Mouse (Mus musculus) olfactory bulb, adult 2 months (tissue): Measurements from ENCODE around the gene Car15. TPM values are rescaled to one million over a fixed set of nuclear protein-coding genes. Genes with fewer than 3 reads are reported as not detected.

Experiments
- H3K27ac ChIP-seq: fragments of 200-500 bp; 2 replicates; pipeline ENCODE4 v1.5.1; 2012; ENCODE audit warnings: low read depth, low read length; ENCODE audit not compliant: insufficient read depth
- H3K4me1 ChIP-seq: fragments of 200-500 bp; 2 replicates; pipeline ENCODE4 v1.6.1; 2012; ENCODE audit warnings: low read length; ENCODE audit not compliant: control insufficient read depth, insufficient read depth
- H3K4me3 ChIP-seq: fragments of 200-500 bp; 2 replicates; pipeline ENCODE4 v1.5.1; 2012; ENCODE audit warnings: mild to moderate bottlenecking, low read depth, low read length, moderate library complexity; ENCODE audit not compliant: insufficient read depth
- CTCF ChIP-seq: fragments of 200-500 bp; IDR thresholded peaks from 2 replicates; pipeline ENCODE4 v1.5.1; 2012; ENCODE audit warnings: low read depth, mild to moderate bottlenecking, low read length, moderate library complexity; ENCODE audit not compliant: insufficient read depth
- POLR2A ChIP-seq: fragments of 200-500 bp; IDR thresholded peaks from 2 replicates; pipeline ENCODE4 v1.6.1; 2012; ENCODE audit warnings: mild to moderate bottlenecking, low read depth, low read length, moderate library complexity; ENCODE audit not compliant: insufficient read depth
- WGBS: fragments of 180-500 bp; shearing (Covaris S2); methylation state at CpG from one replicate; pipeline ENCODE4 v1.1.7; 2018; 5-methylcytosine and 5-hydroxymethylcytosine counted together
- polyA plus RNA-seq: library from polyadenylated mRNA; stranded (reverse); fragments of >200 nt; gene quantifications from 2 replicates; pipeline ENCODE4 v1.2.4, GENCODE M21; 2012; ENCODE audit warnings: low replicate concordance; ENCODE audit not compliant: missing spikeins, insufficient read depth, insufficient read length

Gene Car15
- polyA plus RNA-seq, 1 experiment, result not detected

DNA sequence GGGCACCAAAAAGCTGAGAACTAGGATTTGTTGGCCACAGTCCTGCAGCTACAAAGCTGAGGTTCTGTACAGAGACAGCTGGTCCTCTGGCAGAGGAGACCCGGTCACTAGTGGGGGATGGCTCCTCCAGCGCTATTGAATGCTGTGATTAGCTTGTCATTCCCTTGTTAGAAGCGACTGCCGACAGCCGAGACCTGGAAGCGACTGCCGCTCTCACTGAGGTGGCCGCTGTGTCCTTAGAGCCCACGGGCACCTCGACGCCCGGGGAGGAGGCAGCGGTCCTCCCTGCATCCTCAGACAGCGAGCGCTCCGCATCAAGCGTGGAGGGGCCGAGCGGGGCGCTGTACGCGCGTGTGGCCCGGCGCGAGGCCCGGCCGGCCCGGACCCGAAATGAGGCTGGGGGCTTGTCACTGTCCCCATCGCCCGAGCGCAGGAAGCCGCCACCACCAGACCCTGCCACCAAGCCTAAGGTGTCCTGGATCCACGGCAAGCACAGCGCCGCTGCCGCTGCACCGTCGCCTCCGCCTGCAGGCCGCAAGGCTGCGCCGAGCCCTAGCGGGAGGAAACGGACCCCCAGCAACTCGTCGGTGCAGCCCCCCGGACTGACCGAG is 31.5 kb downstream of the Car15 start:
- Histone ChIP-seq H3K27ac (peak overlapping the region; percentile 68), H3K4me1 (peaks cover 48% of the 10 kb centered on the region), H3K4me3 (peak overlapping the region; percentile 70)
- 2% methylated on average over 50 of the region's 50 CpGs for WGBS
- TF ChIP-seq CTCF, result no peak
- no peak for TF ChIP-seq POLR2A

DNA sequence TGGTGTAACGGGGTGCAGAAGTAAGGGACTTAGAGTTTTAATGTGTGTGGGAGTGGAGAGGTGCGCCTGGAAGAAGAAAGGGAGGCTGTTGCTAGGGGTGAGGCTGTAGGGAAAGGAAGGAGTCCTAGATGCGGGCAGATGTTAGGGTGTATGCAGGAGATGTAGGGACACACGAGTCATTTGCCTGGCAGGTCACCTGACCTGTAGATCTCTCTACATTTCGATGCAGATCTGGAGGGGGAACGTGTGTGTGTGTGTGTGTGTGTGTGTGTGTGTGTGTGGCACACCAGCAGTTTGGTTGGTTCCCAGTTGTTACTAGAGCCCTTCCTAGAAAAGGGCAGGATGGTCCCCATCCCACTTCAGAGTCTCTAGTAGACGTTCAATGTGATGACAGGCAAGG is 33.2 kb downstream of the Car15 start:
- Histone ChIP-seq H3K27ac (no peak overlapping the region), H3K4me3 (no peak overlapping the region), H3K4me1 (peaks cover 48% of the 10 kb centered on the region)
- 27% methylated on average over 7 of the region's 7 CpGs for WGBS
- TF ChIP-seq CTCF (no peak), POLR2A (no peak)

DNA sequence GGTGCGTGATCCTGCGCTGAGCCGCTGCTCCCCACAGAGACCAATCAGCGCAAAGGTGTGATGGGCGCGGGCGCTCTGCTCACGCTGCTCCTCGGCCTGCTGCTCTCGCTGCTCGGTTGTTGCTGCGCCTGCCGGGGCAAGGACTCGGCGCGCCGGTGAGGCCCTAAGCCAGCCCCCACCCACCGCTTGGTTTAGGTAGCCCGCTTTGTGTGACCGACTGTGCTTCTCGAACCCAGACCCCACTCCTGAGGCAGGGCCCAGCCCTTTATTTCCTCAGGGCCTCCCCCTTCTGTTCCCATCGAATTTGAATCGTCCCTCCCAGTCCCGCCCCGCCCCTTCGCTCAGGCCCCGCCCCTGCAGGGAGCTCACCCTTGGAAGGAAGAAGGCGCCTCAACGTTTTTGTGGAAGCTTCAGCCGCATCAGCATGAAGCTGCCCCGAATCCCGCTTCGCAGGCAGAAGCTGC is 33.7 kb downstream of the Car15 start:
- 6% methylated on average over 33 of the region's 33 CpGs for WGBS
- peaks cover 43% of the 10 kb centered on the region for H3K4me1 ChIP-seq
- H3K27ac ChIP-seq, result no peak overlapping the region
- peak overlapping the region; percentile 31 for H3K4me3 ChIP-seq
- TF ChIP-seq POLR2A (no peak), CTCF (no peak)

DNA sequence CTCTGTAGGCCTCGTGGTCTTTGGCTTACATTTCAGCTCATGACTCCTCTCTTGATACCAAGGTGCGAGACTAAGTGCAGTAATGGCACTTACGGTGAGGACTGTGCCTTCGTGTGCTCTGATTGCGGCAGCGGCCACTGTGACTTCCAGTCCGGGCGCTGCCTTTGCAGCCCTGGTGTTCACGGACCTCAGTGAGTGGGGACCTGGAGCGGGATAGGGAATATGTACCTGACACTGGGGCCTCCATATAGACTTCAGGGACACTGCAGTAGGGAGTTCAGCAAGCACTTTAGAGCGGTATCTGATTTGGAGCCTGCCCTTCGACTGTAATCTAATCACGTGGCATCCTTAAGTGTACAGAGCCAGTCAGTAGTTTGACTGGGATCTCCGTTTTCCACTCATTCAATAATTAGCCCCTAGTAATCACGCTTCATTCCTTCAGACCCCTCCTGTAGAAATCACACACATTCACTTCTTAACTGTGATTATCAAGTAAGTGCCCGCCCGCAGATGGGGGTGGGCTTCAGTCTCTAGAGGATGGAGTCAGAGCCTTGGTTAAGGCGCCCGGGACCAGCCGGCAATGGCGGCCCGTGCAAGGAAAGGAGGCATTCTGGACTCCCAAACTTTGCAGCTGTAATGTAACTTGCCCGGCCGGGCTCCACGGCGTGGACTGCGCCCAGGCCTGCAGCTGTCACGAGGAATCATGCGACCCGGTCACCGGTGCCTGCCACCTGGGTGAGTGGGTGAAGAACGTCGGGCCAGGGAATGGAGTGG is 34.3 kb downstream of the Car15 start:
- Histone ChIP-seq H3K4me3 (peak overlapping the region; percentile 31), H3K4me1 (peaks cover 38% of the 10 kb centered on the region), H3K27ac (no peak overlapping the region)
- TF ChIP-seq CTCF (no peak), POLR2A (no peak)
- 31% methylated on average over 33 of the region's 33 CpGs for whole genome bisulfite sequencing

DNA sequence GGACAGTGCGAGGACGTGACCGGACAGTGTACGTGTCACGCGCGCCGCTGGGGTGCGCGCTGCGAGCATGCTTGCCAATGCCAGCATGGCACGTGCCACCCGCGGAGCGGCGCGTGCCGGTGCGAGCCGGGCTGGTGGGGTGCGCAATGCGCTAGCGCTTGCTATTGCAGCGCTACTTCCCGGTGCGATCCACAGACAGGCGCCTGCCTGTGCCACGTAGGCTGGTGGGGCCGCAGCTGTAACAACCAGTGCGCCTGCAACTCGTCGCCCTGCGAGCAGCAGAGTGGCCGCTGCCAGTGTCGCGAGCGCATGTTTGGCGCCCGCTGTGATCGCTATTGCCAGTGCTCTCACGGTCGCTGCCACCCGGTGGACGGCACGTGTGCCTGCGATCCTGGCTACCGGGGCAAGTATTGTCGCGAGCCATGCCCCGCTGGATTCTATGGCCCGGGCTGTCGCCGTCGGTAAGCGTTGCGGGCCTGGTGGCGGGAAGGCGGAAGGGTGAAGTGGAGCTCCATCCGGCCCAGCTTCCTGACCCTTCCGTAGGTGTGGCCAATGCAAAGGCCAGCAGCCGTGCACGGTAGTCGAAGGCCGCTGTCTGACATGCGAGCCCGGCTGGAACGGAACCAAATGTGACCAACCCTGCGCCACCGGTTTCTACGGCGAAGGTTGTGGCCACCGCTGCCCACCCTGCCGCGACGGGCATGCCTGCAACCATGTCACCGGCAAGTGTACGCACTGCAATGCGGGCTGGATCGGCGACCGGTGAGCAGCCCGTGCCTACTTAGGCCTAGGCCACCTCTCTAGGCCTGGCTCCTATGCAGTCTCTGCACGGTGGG is 35.1 kb downstream of the Car15 start:
- Histone ChIP-seq H3K4me3 (peak overlapping the region; percentile 32), H3K27ac (no peak overlapping the region), H3K4me1 (peaks cover 38% of the 10 kb centered on the region)
- WGBS, result 7% methylated on average over 83 of the region's 83 CpGs
- TF ChIP-seq CTCF (0 out of 2 replicates have a peak, but pooled peaks have one; percentile 6), POLR2A (no peak)

DNA sequence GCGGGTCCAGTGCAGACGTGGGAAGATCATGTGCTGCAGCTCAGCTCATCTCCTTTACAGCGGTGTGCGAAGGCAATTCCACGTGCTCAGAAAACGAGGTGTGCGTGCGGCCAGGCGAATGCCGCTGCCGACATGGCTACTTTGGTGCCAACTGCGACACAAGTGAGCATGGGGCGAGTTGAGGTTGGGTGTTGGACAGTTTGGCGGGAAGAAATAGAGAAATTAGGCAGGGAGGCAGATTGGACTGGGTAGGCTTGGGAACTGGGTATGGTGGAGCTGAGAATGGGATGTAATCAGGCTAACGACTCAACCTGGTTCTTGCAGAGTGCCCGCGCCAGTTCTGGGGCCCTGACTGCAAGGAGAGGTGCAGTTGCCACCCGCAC is 35.7 kb downstream of the Car15 start:
- no peak for TF ChIP-seq CTCF
- TF ChIP-seq POLR2A, result no peak
- Histone ChIP-seq H3K4me1 (peaks cover 35% of the 10 kb centered on the region), H3K27ac (no peak overlapping the region), H3K4me3 (peak overlapping the region; percentile 32)
- 12% methylated on average over 18 of the region's 18 CpGs for WGBS

DNA sequence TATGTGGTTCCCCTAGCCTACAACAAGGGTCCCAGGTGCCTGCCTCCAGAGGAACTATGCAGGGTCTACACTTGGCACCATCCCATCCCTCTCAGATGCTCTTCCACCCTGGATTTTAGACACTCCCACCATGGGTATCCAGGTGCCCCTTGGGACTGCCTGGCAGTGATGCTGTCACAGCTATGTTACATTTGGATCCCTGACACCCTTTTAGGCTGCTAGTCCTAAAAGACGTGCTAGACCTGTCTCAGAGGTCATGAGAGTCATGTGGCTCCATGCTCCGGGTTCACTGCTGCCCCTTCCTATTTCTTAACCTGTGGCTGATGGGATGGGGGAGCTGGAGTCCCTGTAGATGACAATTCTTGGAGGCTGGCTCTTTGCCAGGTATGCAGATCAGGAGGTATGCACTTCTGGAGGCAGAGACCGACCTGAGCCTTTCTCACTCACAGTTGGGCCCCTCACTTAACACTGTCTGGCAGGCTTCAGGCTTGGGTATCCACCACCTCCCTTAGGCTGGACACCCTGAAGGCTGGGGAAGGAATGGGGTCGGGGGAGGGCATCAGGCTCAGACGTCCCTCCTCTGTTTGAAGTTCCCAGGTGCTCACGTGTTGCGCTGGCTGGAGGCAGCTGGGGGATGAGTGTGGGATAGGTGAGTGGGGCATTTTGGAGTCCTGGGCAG is 36.2 kb downstream of the Car15 start:
- Histone ChIP-seq H3K27ac (no peak overlapping the region), H3K4me3 (no peak overlapping the region), H3K4me1 (peaks cover 40% of the 10 kb centered on the region)
- TF ChIP-seq POLR2A, result no peak
- no peak for TF ChIP-seq CTCF
- 19% methylated on average over 7 of the region's 7 CpGs for WGBS

DNA sequence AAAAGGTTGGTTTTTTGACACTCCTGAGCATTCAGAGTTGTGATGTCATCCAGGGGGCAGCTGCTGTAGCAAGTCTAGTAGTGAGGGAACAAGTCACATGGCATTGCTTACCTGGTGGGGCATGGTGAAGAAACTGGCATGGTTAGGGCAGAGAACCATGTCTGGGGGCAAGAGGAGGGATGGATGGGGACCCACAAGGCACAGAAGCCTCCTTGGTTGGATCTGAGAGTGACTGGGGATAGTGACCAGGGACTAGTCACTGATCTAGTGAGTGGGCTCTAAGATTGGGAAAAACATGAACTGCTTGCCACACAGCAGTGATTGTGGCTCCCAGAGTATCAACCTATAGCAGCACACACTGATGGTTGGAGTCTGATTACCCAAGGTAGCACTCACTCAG is 38.6 kb downstream of the Car15 start:
- H3K27ac ChIP-seq, result no peak overlapping the region
- TF ChIP-seq CTCF (no peak), POLR2A (no peak)
- peaks cover 32% of the 10 kb centered on the region for H3K4me1 ChIP-seq
- no peak overlapping the region for H3K4me3 ChIP-seq
